Mouse (Mus musculus): ENCODE measurements around the gene Atxn2.

GRCm38 (mm10) chr5:121825606-121826005, 114.5 kb downstream of the Atxn2 start:
- TF ChIP-seq POLR2A (IDR thresholded peaks at IDR 0.05; ENCODE audit: control insufficient read depth, extremely low read depth, insufficient read depth, low read length, poor library complexity): no peak
- no peak for TF ChIP-seq CTCF (IDR thresholded peaks at IDR 0.05; ENCODE audit: borderline replicate concordance, control insufficient read depth, extremely low read depth, insufficient read depth, low read length, poor library complexity)

Measured in thymus, adult 2 months (tissue).